Mouse (Mus musculus): ENCODE measurements at regions not wholly inside any gene's neighbourhood (a gene's known extent, or its start where the extent isn't known, plus 50 kb on each side); places are given as distances from the start of the nearest gene placed in this dataset.

DNA sequence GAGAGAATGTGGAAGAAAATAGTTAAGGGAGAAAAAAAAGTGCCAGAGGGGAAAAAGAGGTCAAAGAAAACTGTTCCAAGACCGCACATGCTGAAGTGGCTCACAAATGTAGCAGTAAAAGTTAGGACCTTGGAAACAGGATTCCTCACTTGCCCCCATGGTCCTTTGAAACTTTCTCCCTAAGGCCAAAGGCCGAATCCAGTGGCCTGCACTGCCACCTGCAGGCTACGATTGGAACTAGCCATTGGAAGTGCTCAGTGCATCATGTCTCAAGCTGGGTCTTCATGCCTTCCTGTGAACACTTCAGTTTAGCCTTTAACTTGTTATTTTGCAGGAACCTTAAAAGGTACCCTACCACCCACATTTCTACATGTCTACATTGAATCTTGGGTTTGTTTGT is 56.3 kb upstream of the Mctp2 start:
- no peak for ATAC-seq (replicated peaks; ENCODE audit: low FRiP score)
- Histone ChIP-seq H3K27ac (no peak overlapping the region), H3K9me3 (replicated peaks) (no peaks in the 10 kb centered on the region), H3K27me3 (no peaks in the 10 kb centered on the region), H3K9ac (no peak overlapping the region), H3K36me3 (no peaks in the 10 kb centered on the region), H3K4me2 (no peak overlapping the region), H3K4me1 (no peaks in the 10 kb centered on the region), H3K4me3 (replicated peaks) (no peak overlapping the region)
- 5% methylated on average over 3 of the region's 3 CpGs for WGBS

DNA sequence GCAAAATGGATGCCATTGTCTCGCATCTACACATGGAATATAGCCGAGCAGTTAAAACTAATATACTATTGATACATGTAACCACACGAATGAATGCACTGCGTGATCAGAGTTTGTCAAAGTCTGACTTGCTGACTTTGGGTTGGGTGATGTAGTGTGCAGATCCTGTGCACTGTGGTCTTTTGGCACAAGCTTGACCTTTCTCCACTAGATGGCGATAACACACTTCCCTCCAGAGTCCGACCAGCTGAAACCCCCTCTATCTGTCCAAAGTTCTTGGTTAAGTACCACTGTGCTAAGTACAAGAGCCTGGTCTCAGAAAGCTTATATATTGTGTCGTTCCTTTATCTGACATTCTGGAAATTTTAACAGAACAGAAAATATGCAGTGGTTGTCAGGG is 84.9 kb upstream of the Mctp2 start:
- Histone ChIP-seq H3K4me3 (replicated peaks) (no peak overlapping the region), H3K36me3 (no peaks in the 10 kb centered on the region), H3K4me2 (no peak overlapping the region), H3K27ac (no peak overlapping the region), H3K9me3 (replicated peaks) (no peaks in the 10 kb centered on the region), H3K4me1 (no peaks in the 10 kb centered on the region), H3K27me3 (no peaks in the 10 kb centered on the region), H3K9ac (no peak overlapping the region)
- no peak for ATAC-seq (replicated peaks; ENCODE audit: low FRiP score)
- 44% methylated on average over 7 of the region's 7 CpGs for WGBS

DNA sequence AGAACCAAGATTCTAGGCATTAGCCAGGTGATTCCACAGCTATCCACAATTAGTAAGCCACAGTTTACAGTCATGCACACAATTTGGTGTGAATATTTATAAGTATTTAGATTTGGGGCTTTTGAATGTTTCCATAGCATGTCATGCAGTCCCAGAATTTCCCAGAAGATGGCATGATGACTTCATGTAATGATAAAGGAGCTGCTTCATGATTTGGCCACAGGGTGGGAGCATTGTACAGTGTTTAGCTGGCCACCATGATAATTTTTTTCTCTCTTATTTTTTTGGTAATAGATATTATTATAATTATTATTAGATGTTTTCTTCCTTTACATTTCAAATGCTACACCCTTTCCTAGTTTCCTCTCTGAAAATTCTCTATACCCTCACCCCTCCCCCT is 93.6 kb upstream of the Mctp2 start:
- Histone ChIP-seq H3K4me2 (no peak overlapping the region), H3K27ac (no peak overlapping the region), H3K4me1 (no peaks in the 10 kb centered on the region), H3K27me3 (no peaks in the 10 kb centered on the region), H3K36me3 (no peaks in the 10 kb centered on the region), H3K9me3 (replicated peaks) (no peaks in the 10 kb centered on the region), H3K9ac (no peak overlapping the region), H3K4me3 (replicated peaks) (no peak overlapping the region)
- ATAC-seq (replicated peaks; ENCODE audit: low FRiP score) = no peak

DNA sequence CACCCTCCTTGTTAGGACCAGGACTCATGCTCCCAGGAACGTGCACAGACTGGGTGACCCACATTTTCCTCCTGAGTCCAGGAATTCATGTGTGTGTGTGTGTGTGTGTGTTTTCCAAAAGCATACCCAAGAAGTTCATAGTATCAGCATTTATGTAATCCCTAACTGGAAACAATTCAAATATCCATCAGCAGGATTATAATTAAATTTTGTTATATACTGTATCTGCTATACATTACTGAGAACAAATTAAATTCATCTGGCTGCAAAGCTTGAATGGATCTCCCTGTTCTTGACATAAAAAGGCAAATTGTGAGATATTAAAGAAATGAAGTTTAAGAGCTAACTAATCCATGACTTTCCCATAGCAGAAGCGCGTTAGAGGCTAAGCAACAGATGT is 99.7 kb upstream of the Mctp2 start:
- Histone ChIP-seq H3K27ac (no peak overlapping the region), H3K36me3 (no peaks in the 10 kb centered on the region), H3K4me1 (no peaks in the 10 kb centered on the region), H3K4me3 (replicated peaks) (no peak overlapping the region), H3K4me2 (no peak overlapping the region), H3K9ac (no peak overlapping the region), H3K27me3 (no peaks in the 10 kb centered on the region), H3K9me3 (replicated peaks) (no peaks in the 10 kb centered on the region)
- WGBS = 95% methylated on average over 3 of the region's 3 CpGs
- no peak for ATAC-seq (replicated peaks; ENCODE audit: low FRiP score)

DNA sequence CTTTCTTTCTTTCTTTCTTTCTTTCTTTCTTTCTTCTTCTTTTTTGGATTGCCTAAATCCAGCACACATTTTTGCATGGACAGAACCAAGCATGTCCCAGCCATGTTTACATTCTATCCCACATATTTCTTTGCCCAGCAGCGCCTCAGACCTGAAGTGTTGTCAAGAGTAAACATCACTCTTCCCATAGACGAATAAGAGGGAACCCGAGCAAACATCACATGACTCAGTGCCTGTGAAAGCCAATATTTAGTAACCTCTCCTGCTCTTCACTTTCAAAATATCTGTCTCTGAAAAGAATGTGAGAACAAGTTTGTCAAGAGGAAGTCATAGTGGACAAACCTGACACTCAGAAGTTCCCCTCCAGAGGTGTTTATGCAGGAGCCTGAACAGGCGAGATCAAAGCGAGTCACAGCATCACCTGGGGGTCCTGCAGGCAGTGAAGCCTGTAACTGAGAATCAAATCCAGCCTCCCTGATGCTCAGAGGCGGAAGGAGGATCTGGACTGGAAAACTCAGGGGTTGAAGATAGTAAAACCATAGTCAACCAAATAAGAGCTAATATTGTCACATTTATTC is 102.1 kb upstream of the Mctp2 start:
- H3K27ac ChIP-seq = no peak overlapping the region
- WGBS = 48% methylated on average over 6 of the region's 6 CpGs

DNA sequence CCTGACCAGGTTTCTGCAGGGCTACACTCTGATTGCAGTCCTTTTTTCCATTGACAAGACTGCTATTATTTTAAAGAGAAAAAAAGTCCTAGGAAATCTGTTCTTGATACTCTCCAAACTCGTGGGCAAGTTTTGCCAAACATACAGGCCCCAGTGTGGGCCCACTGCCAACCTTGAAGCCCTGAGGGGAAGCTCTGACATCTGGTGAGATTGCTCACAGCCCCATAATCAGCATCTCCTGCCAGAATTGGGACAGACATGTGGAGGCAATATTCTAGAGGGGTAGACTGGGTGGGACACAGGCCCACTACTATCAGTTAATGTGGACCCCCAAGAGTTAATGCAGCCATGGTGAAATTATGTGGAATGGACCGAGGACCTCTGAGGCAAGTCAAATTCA is 132.1 kb upstream of the Mctp2 start:
- H3K27ac ChIP-seq = no peak overlapping the region
- no peaks in the 10 kb centered on the region for H3K4me1 ChIP-seq
- no peak for ATAC-seq (replicated peaks; ENCODE audit: low FRiP score)
- H3K36me3 ChIP-seq = no peaks in the 10 kb centered on the region
- 48% methylated on average over 2 of the region's 2 CpGs for WGBS
- H3K9me3 ChIP-seq (replicated peaks) = no peaks in the 10 kb centered on the region
- H3K27me3 ChIP-seq = no peaks in the 10 kb centered on the region
- H3K4me3 ChIP-seq (replicated peaks) = no peak overlapping the region
- no peak overlapping the region for H3K4me2 ChIP-seq
- no peak overlapping the region for H3K9ac ChIP-seq

More for the DNA sequence above, 102.1 kb upstream of the Mctp2 start:
- Histone ChIP-seq H3K9ac (no peak overlapping the region), H3K4me3 (replicated peaks) (no peak overlapping the region), H3K9me3 (replicated peaks) (no peaks in the 10 kb centered on the region), H3K27me3 (no peaks in the 10 kb centered on the region), H3K4me1 (no peaks in the 10 kb centered on the region), H3K36me3 (no peaks in the 10 kb centered on the region), H3K4me2 (no peak overlapping the region)
- no peak for ATAC-seq (replicated peaks; ENCODE audit: low FRiP score)

DNA sequence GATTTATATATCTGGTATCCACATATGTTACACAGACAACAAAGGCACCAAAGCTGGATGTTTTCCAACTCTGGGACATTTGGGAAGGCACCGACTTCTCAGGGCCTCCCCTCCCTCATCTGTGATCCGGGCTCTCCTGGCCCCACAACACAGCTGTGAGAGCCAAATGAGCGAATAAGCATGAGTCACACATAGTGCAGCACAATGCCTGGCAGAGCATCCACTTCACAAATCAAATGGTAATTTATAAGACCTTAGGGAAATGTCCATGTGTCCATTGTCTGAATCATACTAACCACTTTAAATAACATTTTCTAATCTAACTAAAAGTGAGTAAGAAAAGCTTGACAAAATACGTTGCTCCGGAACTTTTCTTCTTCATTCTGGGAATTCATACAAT is 135.6 kb upstream of the Mctp2 start:
- no peak overlapping the region for H3K4me3 ChIP-seq (replicated peaks)
- H3K36me3 ChIP-seq = no peaks in the 10 kb centered on the region
- H3K27ac ChIP-seq = no peak overlapping the region
- H3K4me2 ChIP-seq = no peak overlapping the region
- no peak for ATAC-seq (replicated peaks; ENCODE audit: low FRiP score)
- WGBS = 74% methylated on average over 5 of the region's 5 CpGs
- H3K27me3 ChIP-seq = no peaks in the 10 kb centered on the region
- H3K4me1 ChIP-seq = no peaks in the 10 kb centered on the region
- no peak overlapping the region for H3K9ac ChIP-seq
- H3K9me3 ChIP-seq (replicated peaks) = no peaks in the 10 kb centered on the region

DNA sequence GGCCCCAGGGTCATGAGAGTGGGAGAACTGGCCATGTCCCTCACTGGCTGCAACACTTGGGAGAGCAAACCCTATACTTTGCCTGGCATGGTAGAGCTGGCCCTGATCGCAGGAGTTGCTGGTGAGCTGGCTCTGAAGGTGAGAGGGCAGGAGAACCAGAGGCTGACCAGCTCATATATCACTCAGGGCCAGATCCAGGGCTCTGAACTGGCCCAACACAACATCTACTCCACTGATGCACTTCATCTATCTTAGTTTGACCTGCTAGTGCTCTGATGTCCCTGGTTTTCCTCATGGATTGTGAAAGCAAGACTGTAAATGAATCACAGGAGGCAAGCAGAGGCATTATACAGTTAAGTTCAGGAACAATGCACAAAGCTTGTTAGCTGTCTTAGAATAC is 137.6 kb upstream of the Mctp2 start:
- Histone ChIP-seq H3K9me3 (replicated peaks) (no peaks in the 10 kb centered on the region), H3K27ac (no peak overlapping the region), H3K9ac (no peak overlapping the region), H3K4me2 (no peak overlapping the region), H3K4me1 (no peaks in the 10 kb centered on the region), H3K4me3 (replicated peaks) (no peak overlapping the region), H3K36me3 (no peaks in the 10 kb centered on the region), H3K27me3 (no peaks in the 10 kb centered on the region)
- WGBS = 64% methylated on average over 1 of the region's 1 CpGs
- no peak for ATAC-seq (replicated peaks; ENCODE audit: low FRiP score)

DNA sequence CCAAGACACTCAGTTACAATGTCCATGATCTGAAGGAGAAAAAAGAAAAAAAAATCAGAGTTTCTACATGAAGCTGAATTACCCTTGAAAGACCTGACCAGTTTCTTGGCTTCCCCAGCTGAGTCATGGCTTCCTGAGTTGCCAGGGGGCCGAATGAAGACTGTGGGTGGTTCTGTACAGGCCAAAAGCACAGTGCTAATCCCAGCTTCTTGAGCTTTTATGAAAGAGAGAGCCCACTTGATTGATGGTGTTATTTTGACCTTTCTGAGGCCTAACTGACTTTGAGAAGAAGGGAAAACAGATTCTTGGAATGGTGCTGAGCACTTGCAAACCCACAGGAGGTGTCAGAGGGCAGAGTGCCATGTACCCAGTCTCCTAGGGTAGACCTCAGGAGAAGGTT is 138.4 kb upstream of the Mctp2 start:
- ATAC-seq (replicated peaks; ENCODE audit: low FRiP score) = no peak
- H3K9ac ChIP-seq = no peak overlapping the region
- H3K27ac ChIP-seq = no peak overlapping the region
- 31% methylated on average over 1 of the region's 1 CpGs for WGBS
- H3K27me3 ChIP-seq = no peaks in the 10 kb centered on the region
- no peaks in the 10 kb centered on the region for H3K4me1 ChIP-seq
- H3K36me3 ChIP-seq = no peaks in the 10 kb centered on the region
- H3K4me2 ChIP-seq = no peak overlapping the region
- no peak overlapping the region for H3K4me3 ChIP-seq (replicated peaks)
- no peaks in the 10 kb centered on the region for H3K9me3 ChIP-seq (replicated peaks)

DNA sequence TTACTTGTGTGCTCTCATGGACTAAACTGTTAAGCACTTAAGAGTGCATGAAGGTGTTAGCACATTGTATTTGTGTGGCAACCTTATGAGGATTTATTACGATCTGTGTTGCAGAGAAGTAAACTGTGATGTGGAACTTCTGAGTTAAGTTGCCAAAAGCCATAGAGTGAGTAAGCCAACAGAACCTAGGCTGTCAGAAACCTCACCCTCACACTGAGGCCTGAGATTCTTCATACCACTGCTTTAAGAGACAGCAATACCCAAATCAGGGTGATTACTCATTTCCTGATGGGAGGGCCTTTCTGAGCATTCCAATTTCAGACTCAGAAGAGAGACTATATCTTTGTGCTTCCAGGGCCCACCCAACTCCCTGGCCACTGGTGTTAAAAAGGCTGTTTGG is 140.5 kb upstream of the Mctp2 start:
- Histone ChIP-seq H3K27me3 (no peaks in the 10 kb centered on the region), H3K27ac (no peak overlapping the region), H3K9ac (no peak overlapping the region), H3K36me3 (no peaks in the 10 kb centered on the region), H3K4me2 (no peak overlapping the region), H3K9me3 (replicated peaks) (no peaks in the 10 kb centered on the region), H3K4me3 (replicated peaks) (no peak overlapping the region), H3K4me1 (no peaks in the 10 kb centered on the region)
- 80% methylated on average over 1 of the region's 1 CpGs for WGBS
- ATAC-seq (replicated peaks; ENCODE audit: low FRiP score) = no peak

DNA sequence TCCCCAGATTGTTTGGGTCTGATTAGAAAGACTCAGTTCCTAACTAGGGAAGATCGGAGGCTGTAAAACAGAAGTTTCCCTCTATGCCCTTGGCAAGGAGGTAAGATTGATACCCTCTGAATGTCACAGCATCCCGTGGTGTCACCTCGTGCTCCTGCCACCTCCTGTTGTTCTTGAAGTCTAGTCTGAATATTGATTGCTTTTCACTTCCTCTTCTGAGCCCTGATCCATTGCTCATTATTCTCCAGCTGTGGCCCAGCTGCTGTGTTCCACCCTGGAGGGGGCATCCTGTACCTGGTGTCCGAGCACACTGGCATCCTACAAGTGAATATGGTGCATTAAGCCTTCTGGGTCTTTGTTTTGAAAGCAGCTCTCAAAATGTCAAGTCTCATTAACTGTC is 156.6 kb upstream of the Mctp2 start:
- no peak overlapping the region for H3K27ac ChIP-seq
- no peak overlapping the region for H3K9ac ChIP-seq
- no peaks in the 10 kb centered on the region for H3K36me3 ChIP-seq
- H3K4me3 ChIP-seq (replicated peaks) = no peak overlapping the region
- no peaks in the 10 kb centered on the region for H3K27me3 ChIP-seq
- 35% methylated on average over 4 of the region's 4 CpGs for WGBS
- ATAC-seq (replicated peaks; ENCODE audit: low FRiP score) = no peak
- H3K4me1 ChIP-seq = no peaks in the 10 kb centered on the region
- no peak overlapping the region for H3K4me2 ChIP-seq
- H3K9me3 ChIP-seq (replicated peaks) = no peaks in the 10 kb centered on the region

DNA sequence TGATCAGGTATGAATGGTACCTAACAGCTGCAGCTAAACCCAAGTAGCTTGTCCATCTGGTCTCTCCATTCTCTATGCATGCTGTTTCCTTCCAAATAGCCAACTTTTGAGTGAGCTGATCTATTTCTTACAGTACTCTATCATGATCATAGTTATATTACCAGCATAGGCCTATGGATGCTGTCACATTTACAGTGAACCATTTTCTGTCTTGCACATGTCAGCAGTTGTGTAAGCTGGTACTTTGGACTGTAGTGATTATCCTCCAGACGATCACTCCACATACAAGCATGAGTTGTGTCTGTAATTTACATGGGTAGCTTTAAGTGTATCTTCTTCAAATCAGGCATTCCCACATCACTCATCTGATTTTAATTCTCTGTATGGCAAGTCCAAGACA is 158.2 kb upstream of the Mctp2 start:
- Histone ChIP-seq H3K27ac (no peak overlapping the region), H3K4me1 (no peaks in the 10 kb centered on the region), H3K4me2 (no peak overlapping the region), H3K9ac (no peak overlapping the region), H3K36me3 (no peaks in the 10 kb centered on the region), H3K27me3 (no peaks in the 10 kb centered on the region), H3K9me3 (replicated peaks) (no peaks in the 10 kb centered on the region), H3K4me3 (replicated peaks) (no peak overlapping the region)
- no peak for ATAC-seq (replicated peaks; ENCODE audit: low FRiP score)
- WGBS = 86% methylated on average over 1 of the region's 1 CpGs

DNA sequence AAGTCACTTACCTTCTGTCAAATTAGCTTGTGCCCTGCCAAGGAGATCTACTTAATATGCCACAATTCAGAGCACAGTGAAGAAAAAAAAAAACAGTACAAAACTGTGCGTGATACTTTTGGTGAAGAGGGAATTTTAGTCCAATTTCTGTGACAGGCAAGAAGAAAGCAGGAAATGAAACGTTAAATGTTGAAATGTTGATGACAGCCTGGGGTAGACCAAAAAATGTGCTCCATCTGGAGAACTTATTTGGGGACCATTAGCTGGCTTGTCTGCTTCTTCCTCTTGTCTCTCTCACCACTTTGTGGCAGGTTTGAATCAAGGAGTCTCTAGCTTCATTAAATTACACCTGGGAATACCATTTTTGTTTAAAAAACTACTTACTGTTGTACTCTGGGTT is 163.3 kb upstream of the Mctp2 start:
- H3K9ac ChIP-seq = no peak overlapping the region
- no peaks in the 10 kb centered on the region for H3K36me3 ChIP-seq
- H3K27ac ChIP-seq = no peak overlapping the region
- no peaks in the 10 kb centered on the region for H3K4me1 ChIP-seq
- no peak overlapping the region for H3K4me3 ChIP-seq (replicated peaks)
- no peaks in the 10 kb centered on the region for H3K9me3 ChIP-seq (replicated peaks)
- no peaks in the 10 kb centered on the region for H3K27me3 ChIP-seq
- no peak overlapping the region for H3K4me2 ChIP-seq
- 48% methylated on average over 2 of the region's 2 CpGs for WGBS
- ATAC-seq (replicated peaks; ENCODE audit: low FRiP score) = no peak

Data from kidney, embryonic 15.5 days (tissue).